Mouse (Mus musculus): Measurements from ENCODE around the gene Cnksr1.

Cnksr1 gene

GRCm38 (mm10) chr4:134202904-134203303, 35.3 kb downstream of the Cnksr1 start, which contains the start of gene Gm7534:
Gene Gm7534, minus strand, starts transcription at chr4:134203004.
- DNase-seq = no peak

- no peak for DNase-seq
Observed at GRCm38 (mm10) chr4:134199371-134199770, 38.8 kb downstream of the Cnksr1 start.

GRCm38 (mm10) chr4:134186268-134186667, 51.9 kb downstream of the Cnksr1 start:
- DNase-seq = no peak

- no peak for DNase-seq
Observed at GRCm38 (mm10) chr4:134185569-134185968, 52.6 kb downstream of the Cnksr1 start.

GRCm38 (mm10) chr4:134183711-134184110, 54.5 kb downstream of the Cnksr1 start:
- no peak for DNase-seq

GRCm38 (mm10) chr4:134181825-134182224, 56.4 kb downstream of the Cnksr1 start:
- DNase-seq = no peak

GRCm38 (mm10) chr4:134181112-134181511, 57.1 kb downstream of the Cnksr1 start:
- no peak for DNase-seq

Data from kidney, postnatal 36 days (tissue).